Mouse (Mus musculus) small intestine, adult 2 months (tissue): ENCODE results near the gene Med24. TPM values are rescaled to one million over a fixed set of nuclear protein-coding genes. Genes with fewer than 3 reads are reported as not detected.

Experiments
- H3K27ac ChIP-seq: fragments of 200-500 bp; 2 replicates; pipeline ENCODE4 v1.5.1; 2012; ENCODE audit warnings: low read depth, low read length, control low read depth, inconsistent platforms; ENCODE audit not compliant: insufficient read depth
- H3K27me3 ChIP-seq: fragments of 200-500 bp; 2 replicates; pipeline ENCODE4 v1.6.1; 2012; ENCODE audit warnings: mild to moderate bottlenecking, moderate library complexity, low read length, inconsistent platforms; ENCODE audit not compliant: control insufficient read depth, insufficient read depth
- H3K36me3 ChIP-seq: fragments of 200-500 bp; 2 replicates; pipeline ENCODE4 v1.6.1; 2012; ENCODE audit warnings: mild to moderate bottlenecking, low read length, control low read depth, inconsistent platforms; ENCODE audit not compliant: control insufficient read depth, insufficient read depth
- H3K4me1 ChIP-seq: fragments of 200-500 bp; 2 replicates; pipeline ENCODE4 v1.6.1; 2012; ENCODE audit warnings: low read length, inconsistent platforms, mixed read lengths; ENCODE audit not compliant: control insufficient read depth, insufficient read depth, insufficient read length
- H3K4me3 ChIP-seq: fragments of 200-500 bp; 2 replicates; pipeline ENCODE4 v1.5.1; 2012; ENCODE audit warnings: low read depth, mild to moderate bottlenecking, control low read depth, inconsistent platforms, low read length, moderate library complexity
- CTCF ChIP-seq: fragments of 200-500 bp; IDR thresholded peaks from 2 replicates; pipeline ENCODE4 v1.5.1; 2012; ENCODE audit warnings: low read depth, mild to moderate bottlenecking, control low read depth, inconsistent platforms, low read length, moderate library complexity, mixed read lengths; ENCODE audit not compliant: insufficient replicate concordance, insufficient read length; ENCODE audit errors: extremely low read depth
- POLR2A ChIP-seq: fragments of 200-500 bp; IDR thresholded peaks from 2 replicates; pipeline ENCODE4 v1.6.1; 2012; ENCODE audit warnings: low read depth, mild to moderate bottlenecking, control low read depth, inconsistent platforms, low read length, moderate library complexity
- WGBS: fragments of 180-500 bp; shearing (Covaris S2); methylation state at CpG from one replicate; pipeline ENCODE4 v1.1.7; 2018; 5-methylcytosine and 5-hydroxymethylcytosine counted together
- polyA plus RNA-seq: library from polyadenylated mRNA; depleted of rRNA; stranded (reverse); fragments of >200 nt; gene quantifications from 2 replicates; pipeline ENCODE4 v1.2.3, GENCODE M21; 2012

The Med24 gene
- polyA plus RNA-seq, 1 experiment: 49.5 TPM

- Histone ChIP-seq H3K27ac (no peak overlapping the region), H3K27me3 (no peaks in the 10 kb centered on the region), H3K36me3 (peaks cover 60% of the 10 kb centered on the region), H3K4me3 (no peak overlapping the region), H3K4me1 (peaks cover 10% of the 10 kb centered on the region)
- WGBS: 90% methylated on average over 18 of the region's 18 CpGs
- TF ChIP-seq CTCF (no peak), POLR2A (no peak)
These were observed 34.9 kb upstream of the Med24 start for GRCm38 (mm10) chr11:98764091-98764490.

DNA sequence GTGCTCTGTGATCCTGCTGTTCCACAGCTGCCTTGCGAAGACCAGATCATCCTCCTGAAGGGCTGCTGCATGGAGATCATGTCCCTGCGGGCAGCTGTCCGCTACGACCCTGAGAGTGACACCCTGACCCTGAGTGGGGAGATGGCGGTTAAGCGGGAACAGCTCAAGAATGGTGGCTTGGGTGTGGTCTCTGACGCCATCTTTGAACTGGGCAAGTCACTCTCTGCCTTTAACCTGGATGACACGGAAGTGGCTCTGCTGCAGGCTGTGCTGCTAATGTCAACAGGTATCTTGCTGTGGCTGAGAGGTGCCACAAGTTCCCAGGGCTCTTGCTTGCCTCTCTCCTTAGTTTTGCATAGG lies 34.2 kb upstream of the Med24 start:
- Histone ChIP-seq H3K27ac (peak overlapping the region; percentile 58), H3K27me3 (no peaks in the 10 kb centered on the region), H3K4me3 (no peak overlapping the region), H3K36me3 (peaks cover 54% of the 10 kb centered on the region), H3K4me1 (peaks cover 10% of the 10 kb centered on the region)
- no peak for TF ChIP-seq POLR2A
- WGBS: 79% methylated on average over 8 of the region's 8 CpGs

- WGBS: 70% methylated on average over 17 of the region's 17 CpGs
- H3K36me3 ChIP-seq: peaks cover 50% of the 10 kb centered on the region
- H3K27ac ChIP-seq: peak overlapping the region; percentile 58
- TF ChIP-seq CTCF (peak; percentile 35; the same call in 1 of the 2 replicates), POLR2A (no peak)
- H3K27me3 ChIP-seq: no peaks in the 10 kb centered on the region
- no peak overlapping the region for H3K4me3 ChIP-seq
- peaks cover 10% of the 10 kb centered on the region for H3K4me1 ChIP-seq
These were observed 33.7 kb upstream of the Med24 start for GRCm38 (mm10) chr11:98762756-98763501.

GRCm38 (mm10) chr11:98761939-98762338 lies 32.7 kb upstream of the Med24 start:
- 76% methylated on average over 4 of the region's 4 CpGs for WGBS
- Histone ChIP-seq H3K27me3 (no peaks in the 10 kb centered on the region), H3K4me1 (peaks cover 10% of the 10 kb centered on the region), H3K4me3 (no peak overlapping the region), H3K27ac (no peak overlapping the region), H3K36me3 (peaks cover 49% of the 10 kb centered on the region)
- no peak for TF ChIP-seq CTCF

DNA sequence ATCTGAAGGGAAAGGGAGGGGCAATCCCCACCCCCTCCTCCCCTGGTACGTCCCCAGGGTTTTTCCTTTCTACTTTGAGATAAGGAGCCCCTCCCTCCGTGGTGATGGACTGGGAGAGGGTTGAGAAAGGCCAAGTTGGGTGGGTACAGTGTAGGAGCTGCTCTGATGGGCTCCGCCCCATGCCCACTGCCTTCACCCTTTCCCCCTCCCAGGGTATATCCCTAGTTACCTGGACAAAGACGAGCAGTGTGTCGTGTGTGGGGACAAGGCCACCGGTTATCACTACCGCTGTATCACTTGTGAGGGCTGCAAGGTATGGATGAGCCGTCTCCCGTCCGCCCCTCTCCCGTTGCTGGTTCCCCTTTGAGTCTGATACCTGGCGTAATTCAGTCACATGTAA lies 27.5 kb upstream of the Med24 start:
- no peaks in the 10 kb centered on the region for H3K27me3 ChIP-seq
- WGBS: 82% methylated on average over 12 of the region's 12 CpGs
- no peak overlapping the region for H3K4me3 ChIP-seq
- H3K4me1 ChIP-seq: peaks cover 27% of the 10 kb centered on the region
- TF ChIP-seq POLR2A: no peak
- TF ChIP-seq CTCF: no peak
- peaks cover 31% of the 10 kb centered on the region for H3K36me3 ChIP-seq
- H3K27ac ChIP-seq: no peak overlapping the region

DNA sequence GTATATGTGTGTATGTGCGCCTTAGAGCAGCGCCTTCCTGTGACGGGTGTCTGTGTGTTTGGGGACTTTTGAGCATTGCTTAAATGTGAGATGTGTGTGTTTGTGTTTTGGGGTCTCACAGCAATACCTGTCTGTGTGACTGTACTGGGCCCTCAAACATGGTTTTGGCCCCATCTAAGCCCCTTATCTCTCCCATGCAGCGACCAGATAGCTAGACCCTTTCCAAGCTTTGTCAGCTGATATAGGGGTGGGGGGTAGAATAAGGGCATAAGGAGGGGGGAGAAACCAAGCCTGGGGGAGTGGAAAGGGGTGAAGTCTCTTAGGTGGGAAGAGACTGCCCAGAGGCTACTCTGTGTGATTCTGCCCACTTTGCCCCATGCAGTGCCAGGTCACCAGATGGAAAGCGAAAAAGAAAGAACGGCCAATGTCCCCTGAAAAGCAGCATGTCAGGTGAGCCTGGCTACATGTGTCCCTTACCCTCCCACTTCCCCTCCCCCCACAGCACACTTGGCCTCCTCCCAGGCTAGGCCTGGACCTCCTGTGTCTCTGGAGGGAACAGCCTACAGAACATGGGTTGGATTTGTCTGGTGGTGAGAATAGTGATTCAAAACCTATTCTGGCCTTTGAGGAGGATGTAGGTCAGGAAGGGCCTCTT lies 26.6 kb upstream of the Med24 start:
- 94% methylated on average over 6 of the region's 6 CpGs for WGBS
- Histone ChIP-seq H3K27me3 (no peaks in the 10 kb centered on the region), H3K4me3 (no peak overlapping the region), H3K36me3 (peaks cover 25% of the 10 kb centered on the region), H3K4me1 (peaks cover 32% of the 10 kb centered on the region), H3K27ac (no peak overlapping the region)
- TF ChIP-seq POLR2A (no peak), CTCF (no peak)

GRCm38 (mm10) chr11:98754621-98755181 lies 25.5 kb upstream of the Med24 start:
- no peaks in the 10 kb centered on the region for H3K27me3 ChIP-seq
- peak overlapping the region; percentile 87 for H3K27ac ChIP-seq
- H3K4me1 ChIP-seq: peaks cover 41% of the 10 kb centered on the region
- peaks cover 20% of the 10 kb centered on the region for H3K36me3 ChIP-seq
- H3K4me3 ChIP-seq: no peak overlapping the region
- TF ChIP-seq CTCF (peak; percentile 84), POLR2A (no peak)
- 16% methylated on average over 7 of the region's 7 CpGs for WGBS
